Mouse (Mus musculus): ENCODE data around the gene Gm20388. TPM values are rescaled to one million over a fixed set of nuclear protein-coding genes. Genes with fewer than 3 reads are reported as not detected.

Gm20388 gene
- polyA plus RNA-seq, 1 experiment: 18.7 TPM

GRCm38 (mm10) chr8:122079093-122079492 is 2168.5 kb downstream of the Gm20388 start:
- no peak for DNase-seq
- H3K27ac ChIP-seq (ENCODE audit: insufficient read depth, low read length): no peak overlapping the region

DNA sequence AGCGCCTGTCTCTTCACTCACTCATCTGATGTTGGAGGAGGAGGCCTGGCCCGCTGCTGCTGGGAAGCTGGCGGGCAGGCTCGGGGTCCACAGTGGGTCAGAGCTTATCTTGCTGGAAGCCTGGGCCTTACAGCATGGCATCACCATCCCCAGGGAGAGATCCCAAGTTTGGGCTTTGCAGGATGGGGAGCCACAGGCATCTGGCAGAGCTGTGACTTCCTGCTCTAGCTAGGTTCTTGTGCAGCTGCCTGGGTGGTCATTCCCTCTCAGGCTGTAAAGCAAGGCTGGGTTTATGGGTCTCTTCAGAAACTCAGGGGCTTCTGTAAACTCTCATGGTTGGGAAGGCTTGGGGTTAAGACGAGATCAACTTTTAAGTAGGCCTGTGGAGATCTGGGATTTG is 2169.7 kb downstream of the Gm20388 start:
- WGBS: 71% methylated on average over 5 of the region's 5 CpGs
- no peak for DNase-seq
- Histone ChIP-seq H3K4me1 (ENCODE audit: control insufficient read depth, insufficient read depth, low read length) (peaks cover 3% of the 10 kb centered on the region; the same call in 1 of the 2 replicates), H3K27ac (ENCODE audit: insufficient read depth, low read length) (no peak overlapping the region), H3K4me3 (replicated peaks; ENCODE audit: insufficient read depth, low read depth, low read length) (no peak overlapping the region), H3K27me3 (ENCODE audit: control insufficient read depth, insufficient read depth, low read length) (no peaks in the 10 kb centered on the region)
- no peak for TF ChIP-seq POLR2A (IDR thresholded peaks at IDR 0.05; ENCODE audit: borderline replicate concordance, insufficient read depth, low read length)

More at GRCm38 (mm10) chr8:122079093-122079492, 2168.5 kb downstream of the Gm20388 start:
- no peak for TF ChIP-seq CTCF (IDR thresholded peaks at IDR 0.05; ENCODE audit: borderline replicate concordance, insufficient read depth, low read depth, low read length)
- TF ChIP-seq POLR2A (IDR thresholded peaks at IDR 0.05; ENCODE audit: borderline replicate concordance, insufficient read depth, low read length): no peak
- Histone ChIP-seq H3K4me1 (ENCODE audit: control insufficient read depth, insufficient read depth, low read length) (peaks cover 3% of the 10 kb centered on the region; the same call in 1 of the 2 replicates), H3K27me3 (ENCODE audit: control insufficient read depth, insufficient read depth, low read length) (no peaks in the 10 kb centered on the region), H3K4me3 (replicated peaks; ENCODE audit: insufficient read depth, low read depth, low read length) (no peak overlapping the region)
- 71% methylated on average over 6 of the region's 6 CpGs for WGBS

GRCm38 (mm10) chr8:122083401-122083800 is 2172.8 kb downstream of the Gm20388 start:
- Histone ChIP-seq H3K27me3 (ENCODE audit: control insufficient read depth, insufficient read depth, low read length) (no peaks in the 10 kb centered on the region), H3K4me1 (ENCODE audit: control insufficient read depth, insufficient read depth, low read length) (peaks cover 3% of the 10 kb centered on the region; the same call in 1 of the 2 replicates), H3K27ac (ENCODE audit: insufficient read depth, low read length) (no peak overlapping the region), H3K4me3 (replicated peaks; ENCODE audit: insufficient read depth, low read depth, low read length) (no peak overlapping the region)
- DNase-seq: peak in 1 of 2 experiments; percentile 18
- WGBS: 37% methylated on average over 6 of the region's 6 CpGs
- no peak for TF ChIP-seq CTCF (IDR thresholded peaks at IDR 0.05; ENCODE audit: borderline replicate concordance, insufficient read depth, low read depth, low read length)
- TF ChIP-seq POLR2A (IDR thresholded peaks at IDR 0.05; ENCODE audit: borderline replicate concordance, insufficient read depth, low read length): no peak

- TF ChIP-seq CTCF (IDR thresholded peaks at IDR 0.05; ENCODE audit: borderline replicate concordance, insufficient read depth, low read depth, low read length) (no peak), POLR2A (IDR thresholded peaks at IDR 0.05; ENCODE audit: borderline replicate concordance, insufficient read depth, low read length) (no peak)
- H3K27me3 ChIP-seq (ENCODE audit: control insufficient read depth, insufficient read depth, low read length): no peaks in the 10 kb centered on the region
- 67% methylated on average over 3 of the region's 3 CpGs for WGBS
- peaks cover 3% of the 10 kb centered on the region; the same call in 1 of the 2 replicates for H3K4me1 ChIP-seq (ENCODE audit: control insufficient read depth, insufficient read depth, low read length)
- no peak for DNase-seq
- no peak overlapping the region for H3K27ac ChIP-seq (ENCODE audit: insufficient read depth, low read length)
- no peak overlapping the region for H3K4me3 ChIP-seq (replicated peaks; ENCODE audit: insufficient read depth, low read depth, low read length)
Observed at GRCm38 (mm10) chr8:122084145-122084544, 2173.5 kb downstream of the Gm20388 start.

DNA sequence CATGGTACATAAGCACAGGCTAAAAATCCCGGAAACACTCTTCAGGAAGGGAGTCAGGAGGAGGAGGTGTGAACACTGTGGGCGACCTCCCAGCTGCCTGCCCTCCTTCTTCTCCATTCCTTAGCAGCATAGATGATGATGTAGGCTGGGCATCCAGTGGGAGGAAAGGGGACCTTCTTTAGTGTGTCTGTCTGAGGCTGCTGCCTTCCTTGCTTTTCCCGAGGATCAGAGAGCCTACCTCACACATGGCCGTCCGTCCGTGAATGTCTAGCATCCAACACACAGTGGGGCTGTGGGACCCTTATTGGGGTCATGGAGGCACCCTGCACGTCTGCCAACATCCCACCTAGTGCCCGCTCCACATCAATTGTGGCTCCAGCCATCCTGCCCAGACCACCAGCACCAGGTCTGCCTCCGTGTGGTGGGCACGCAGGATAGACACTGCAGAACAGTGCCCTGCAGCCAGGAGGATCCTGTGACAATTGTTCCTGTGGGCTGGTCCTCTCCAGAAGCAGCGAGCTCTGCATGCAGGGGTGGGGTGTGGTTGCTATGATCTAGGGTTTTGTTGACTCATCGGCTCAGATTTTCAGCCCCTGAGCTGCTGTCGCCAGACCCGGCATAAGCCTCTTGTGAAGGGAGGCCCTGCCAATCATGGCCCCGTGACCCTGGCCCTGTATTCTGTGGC is 2174.2 kb downstream of the Gm20388 start:
- TF ChIP-seq POLR2A (IDR thresholded peaks at IDR 0.05; ENCODE audit: borderline replicate concordance, insufficient read depth, low read length) (no peak), CTCF (IDR thresholded peaks at IDR 0.05; ENCODE audit: borderline replicate concordance, insufficient read depth, low read depth, low read length) (no peak)

DNA sequence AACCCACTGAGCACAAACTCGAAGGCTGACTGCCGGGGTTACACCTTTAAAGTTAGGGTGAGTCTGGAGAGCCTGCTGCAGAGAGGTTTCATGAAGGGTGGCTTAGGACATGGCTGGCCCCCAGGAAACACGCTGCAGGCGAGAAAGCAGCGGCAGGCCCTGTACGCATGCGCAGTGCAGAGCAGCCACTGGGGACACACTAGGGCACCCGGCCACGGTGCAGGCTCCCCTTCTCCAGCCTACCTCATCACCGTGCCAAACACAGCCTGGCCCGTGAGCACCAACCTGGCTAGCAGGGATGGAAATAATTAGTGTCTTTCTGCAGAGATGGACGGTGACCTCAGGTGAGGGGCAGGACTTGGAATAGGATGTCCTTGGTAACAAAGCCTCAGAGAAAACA is 2175.4 kb downstream of the Gm20388 start:
- no peaks in the 10 kb centered on the region for H3K27me3 ChIP-seq (ENCODE audit: control insufficient read depth, insufficient read depth, low read length)
- no peak overlapping the region for H3K27ac ChIP-seq (ENCODE audit: insufficient read depth, low read length)
- 50% methylated on average over 12 of the region's 12 CpGs for WGBS
- H3K4me1 ChIP-seq (ENCODE audit: control insufficient read depth, insufficient read depth, low read length): peaks cover 3% of the 10 kb centered on the region; the same call in 1 of the 2 replicates
- H3K4me3 ChIP-seq (replicated peaks; ENCODE audit: insufficient read depth, low read depth, low read length): no peak overlapping the region
- TF ChIP-seq CTCF (IDR thresholded peaks at IDR 0.05; ENCODE audit: borderline replicate concordance, insufficient read depth, low read depth, low read length) (no peak), POLR2A (IDR thresholded peaks at IDR 0.05; ENCODE audit: borderline replicate concordance, insufficient read depth, low read length) (no peak)
- DNase-seq: peak; percentile 48 to 49

More for the DNA sequence above, 2174.2 kb downstream of the Gm20388 start:
- no peaks in the 10 kb centered on the region for H3K27me3 ChIP-seq (ENCODE audit: control insufficient read depth, insufficient read depth, low read length)
- H3K4me3 ChIP-seq (replicated peaks; ENCODE audit: insufficient read depth, low read depth, low read length): no peak overlapping the region
- H3K4me1 ChIP-seq (ENCODE audit: control insufficient read depth, insufficient read depth, low read length): peaks cover 3% of the 10 kb centered on the region; the same call in 1 of the 2 replicates
- no peak for DNase-seq
- WGBS: 82% methylated on average over 15 of the region's 15 CpGs
- H3K27ac ChIP-seq (ENCODE audit: insufficient read depth, low read length): no peak overlapping the region

DNA sequence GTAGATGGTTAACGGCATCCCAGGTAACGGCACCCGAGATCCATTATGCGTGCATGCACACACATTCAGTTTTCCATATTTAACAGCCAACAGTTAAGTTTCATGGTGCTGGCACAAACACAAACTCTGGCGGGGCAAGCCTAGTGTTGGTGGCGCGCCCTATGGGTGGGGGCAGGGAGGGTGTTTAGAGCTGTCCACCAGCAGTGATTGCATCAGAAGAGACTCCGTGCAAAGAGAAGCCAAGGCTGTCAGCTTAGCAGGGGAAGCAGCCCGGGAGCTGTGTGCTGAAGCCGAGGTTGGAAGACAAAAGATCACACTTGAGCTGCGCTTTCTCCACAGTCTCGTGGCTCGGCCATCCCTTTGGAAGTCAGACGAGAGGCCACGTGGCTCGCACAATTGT is 2178.0 kb downstream of the Gm20388 start:
- TF ChIP-seq POLR2A (IDR thresholded peaks at IDR 0.05; ENCODE audit: borderline replicate concordance, insufficient read depth, low read length): no peak
- no peak for TF ChIP-seq CTCF (IDR thresholded peaks at IDR 0.05; ENCODE audit: borderline replicate concordance, insufficient read depth, low read depth, low read length)
- Histone ChIP-seq H3K4me3 (replicated peaks; ENCODE audit: insufficient read depth, low read depth, low read length) (no peak overlapping the region), H3K27ac (ENCODE audit: insufficient read depth, low read length) (no peak overlapping the region), H3K27me3 (ENCODE audit: control insufficient read depth, insufficient read depth, low read length) (no peaks in the 10 kb centered on the region), H3K4me1 (ENCODE audit: control insufficient read depth, insufficient read depth, low read length) (no peaks in the 10 kb centered on the region)
- no peak for DNase-seq
- WGBS: 77% methylated on average over 16 of the region's 16 CpGs

DNA sequence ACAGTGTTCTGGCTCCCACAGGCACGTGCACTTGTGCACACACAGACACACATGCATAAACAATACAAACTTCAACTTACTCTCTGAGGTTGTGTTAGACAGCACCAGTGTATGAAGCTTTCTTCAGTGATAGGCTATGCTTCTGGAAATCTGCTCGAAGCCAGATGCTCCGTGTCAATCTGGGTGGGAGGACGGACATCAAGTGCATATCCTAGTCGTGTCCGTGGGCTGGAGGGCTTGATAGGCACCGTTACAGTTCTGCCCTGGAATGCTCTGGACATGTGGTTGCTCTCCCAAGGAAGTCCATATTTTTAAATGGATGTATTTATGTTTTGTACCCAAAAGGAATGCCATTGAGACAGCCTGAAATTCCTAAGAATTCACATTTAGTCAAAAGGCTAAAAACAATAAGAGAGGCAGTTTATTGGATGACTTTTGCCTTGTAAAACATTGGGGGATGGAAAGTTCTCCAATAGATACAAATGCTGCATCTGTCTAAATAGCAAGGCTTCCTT is 2178.6 kb downstream of the Gm20388 start:
- WGBS: 87% methylated on average over 7 of the region's 7 CpGs
- Histone ChIP-seq H3K4me1 (ENCODE audit: control insufficient read depth, insufficient read depth, low read length) (no peaks in the 10 kb centered on the region), H3K27ac (ENCODE audit: insufficient read depth, low read length) (no peak overlapping the region), H3K27me3 (ENCODE audit: control insufficient read depth, insufficient read depth, low read length) (no peaks in the 10 kb centered on the region), H3K4me3 (replicated peaks; ENCODE audit: insufficient read depth, low read depth, low read length) (no peak overlapping the region)
- no peak for TF ChIP-seq POLR2A (IDR thresholded peaks at IDR 0.05; ENCODE audit: borderline replicate concordance, insufficient read depth, low read length)
- no peak for TF ChIP-seq CTCF (IDR thresholded peaks at IDR 0.05; ENCODE audit: borderline replicate concordance, insufficient read depth, low read depth, low read length)
- DNase-seq: no peak
